Mouse (Mus musculus) cortical plate, adult 2 months (tissue): Measurements from ENCODE around the gene Ugdh.

ENCODE experiments used
- CTCF ChIP-seq: fragments of 200-500 bp; IDR thresholded peaks from 2 replicates; pipeline ENCODE4 v1.5.1; 2011; ENCODE audit warnings: mild to moderate bottlenecking, control low read depth, low read length; ENCODE audit not compliant: insufficient read depth; ENCODE audit errors: extremely low read depth
- POLR2A ChIP-seq: fragments of 200-500 bp; IDR thresholded peaks from 2 replicates; pipeline ENCODE4 v1.6.1; 2011; ENCODE audit warnings: mild to moderate bottlenecking, low read length, control low read depth; ENCODE audit not compliant: insufficient read depth; ENCODE audit errors: extremely low read depth

DNA sequence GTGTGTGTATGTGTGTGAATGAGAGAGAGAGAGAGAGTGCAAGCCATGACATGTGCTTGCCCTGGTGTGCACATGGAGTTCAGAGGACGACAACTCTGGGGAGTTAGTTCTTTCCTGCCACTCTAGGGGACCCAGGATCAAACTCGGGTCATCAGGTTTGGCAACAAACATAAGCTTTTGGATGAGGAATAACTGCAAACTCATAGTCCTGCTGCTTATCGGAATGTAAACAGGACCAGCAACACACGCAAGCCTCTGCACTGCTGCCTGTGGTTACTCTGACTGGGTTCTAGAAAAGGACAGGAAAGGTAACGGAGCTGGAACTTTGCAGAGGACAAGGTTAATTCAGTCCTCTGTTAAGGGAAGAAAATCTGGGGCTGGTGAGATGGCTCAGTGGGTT is 10.5 kb downstream of the Ugdh start:
- no peak for TF ChIP-seq POLR2A
- no peak for TF ChIP-seq CTCF
